Mouse (Mus musculus) liver, adult 2 months (tissue): ENCODE data around the gene Trim38.

Experiments
- CTCF ChIP-seq: fragments of 200-500 bp; IDR thresholded peaks from 2 replicates; pipeline ENCODE4 v1.5.1; 2011; ENCODE audit warnings: low read depth, low read length, control low read depth
- POLR2A ChIP-seq: fragments of 200-500 bp; IDR thresholded peaks from 2 replicates; pipeline ENCODE4 v1.6.1; 2011; ENCODE audit warnings: low read length, control low read depth; ENCODE audit not compliant: insufficient read depth; ENCODE audit errors: extremely low read depth

DNA sequence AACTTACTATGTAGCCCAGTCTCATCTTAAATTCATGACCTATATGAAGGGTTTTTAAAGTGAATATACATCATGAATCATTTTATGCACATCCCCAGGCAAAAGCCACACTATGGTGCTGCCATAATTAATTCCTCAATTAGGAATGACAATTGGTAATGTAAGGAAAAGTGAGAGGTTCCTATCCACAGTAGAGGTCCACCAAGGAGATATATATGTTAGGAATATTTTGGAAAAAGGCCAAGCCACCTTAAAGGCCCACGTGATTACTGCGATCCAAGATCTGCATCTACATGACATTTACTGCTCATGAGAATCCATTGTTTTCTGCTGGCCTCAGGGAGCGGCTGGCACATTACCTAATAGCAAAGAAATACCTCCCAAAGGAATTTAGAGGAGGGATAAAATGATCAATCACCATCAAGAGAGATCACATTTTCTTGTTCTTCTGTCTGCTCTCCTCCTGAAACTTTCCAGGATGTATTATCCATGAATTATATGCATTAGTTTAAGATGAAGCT lies 10.4 kb upstream of the Trim38 start:
- TF ChIP-seq POLR2A (no peak), CTCF (no peak)
